Mouse (Mus musculus) limb, embryonic 14.5 days (tissue): Measurements from ENCODE around the gene Map4. TPM values are rescaled to one million over a fixed set of nuclear protein-coding genes. Genes with fewer than 3 reads are reported as not detected.

Experiments
- ATAC-seq: fragments of 200-750 bp; cut with Nextera tagmentation; 2 replicates; pipeline ENCODE4 v1.8.0; 2017; ENCODE audit warnings: low read depth, moderate number of reproducible peaks, moderate TSS enrichment; ENCODE audit not compliant: low FRiP score
- DNase-seq: peaks from one replicate; pipeline ENCODE4 v3.0.0-alpha.2; 2015; ENCODE audit warnings: low spot score
- H3K27ac ChIP-seq: fragments of 300-500 bp; sonication (generic); replicated peaks from 2 replicates; pipeline ENCODE4 v1.5.1; 2014; ENCODE audit warnings: low read depth, mild to moderate bottlenecking, low read length, moderate library complexity, mixed read lengths
- H3K27me3 ChIP-seq: fragments of 300-500 bp; sonication (generic); 2 replicates; pipeline ENCODE4 v1.6.1; 2014; ENCODE audit warnings: low read length, mixed read lengths; ENCODE audit not compliant: control insufficient read depth, insufficient read depth
- H3K36me3 ChIP-seq: fragments of 300-500 bp; sonication (generic); 2 replicates; pipeline ENCODE4 v1.6.1; 2014; ENCODE audit warnings: mild to moderate bottlenecking, low read length, moderate library complexity, mixed read lengths; ENCODE audit not compliant: control insufficient read depth, insufficient read depth
- H3K4me1 ChIP-seq: fragments of 300-500 bp; sonication (generic); 2 replicates; pipeline ENCODE4 v1.6.1; 2014; ENCODE audit warnings: antibody characterized with exemption, low read length, mixed read lengths; ENCODE audit not compliant: control insufficient read depth, insufficient read depth
- H3K4me2 ChIP-seq: fragments of 300-500 bp; sonication (generic); replicated peaks from 2 replicates; pipeline ENCODE4 v1.6.1; 2014; ENCODE audit warnings: low read depth, mild to moderate bottlenecking, low read length, moderate library complexity; ENCODE audit not compliant: severe bottlenecking
- H3K4me3 ChIP-seq: fragments of 300-500 bp; sonication (generic); replicated peaks from 2 replicates; pipeline ENCODE4 v1.5.1; 2014; ENCODE audit warnings: low read length
- H3K9ac ChIP-seq: fragments of 300-500 bp; sonication (generic); 2 replicates; pipeline ENCODE4 v1.6.1; 2014; ENCODE audit warnings: mild to moderate bottlenecking, low read depth, low read length, moderate library complexity; ENCODE audit not compliant: severe bottlenecking
- H3K9me3 ChIP-seq: fragments of 300-500 bp; sonication (generic); 2 replicates; pipeline ENCODE4 v1.6.1; 2016; ENCODE audit warnings: low read length; ENCODE audit not compliant: control insufficient read depth
- POLR2A ChIP-seq: fragments of 200-500 bp; IDR thresholded peaks from 2 replicates; pipeline ENCODE4 v1.8.0; 2012; ENCODE audit warnings: inconsistent platforms, mild to moderate bottlenecking, moderate library complexity, borderline replicate concordance; ENCODE audit not compliant: insufficient read depth, insufficient read length; ENCODE audit errors: extremely low read depth
- WGBS: fragments of 180-500 bp; shearing (Covaris S2); extraction: QIAGEN DNeasy Blood & Tissue Kit; methylation state at CpG from one replicate; pipeline ENCODE4 v1.1.7; 2014; 5-methylcytosine and 5-hydroxymethylcytosine counted together
- polyA plus RNA-seq, 2 experiments: library from polyadenylated mRNA; depleted of rRNA in 1 of 2; stranded (reverse) in 1 of 2; unstranded in 1 of 2; fragments of >200 nt; fragmentation: Nextera tagmentation in 1 of 2; extraction: Ambion mirVana in 1 of 2; gene quantifications; 2 replicates each; pipeline versions ENCODE4 v1.2.1 to v1.2.3; 2012 to 2014

Map4 gene
- polyA plus RNA-seq, 2 experiments, result 76.6 to 161 TPM

GRCm38 (mm10) chr9:109899774-109900173, 31.5 kb upstream of the Map4 start:
- Histone ChIP-seq H3K27ac (no peak overlapping the region), H3K36me3 (peaks cover 5% of the 10 kb centered on the region; the same call in 1 of the 2 replicates), H3K9me3 (no peaks in the 10 kb centered on the region), H3K4me2 (no peak overlapping the region), H3K4me1 (no peaks in the 10 kb centered on the region), H3K27me3 (no peaks in the 10 kb centered on the region), H3K4me3 (no peak overlapping the region), H3K9ac (no peak overlapping the region)
- 64% methylated on average over 8 of the region's 8 CpGs for whole genome bisulfite sequencing
- no peak for TF ChIP-seq POLR2A
- DNase-seq (no peak), ATAC-seq (no peak)

DNA sequence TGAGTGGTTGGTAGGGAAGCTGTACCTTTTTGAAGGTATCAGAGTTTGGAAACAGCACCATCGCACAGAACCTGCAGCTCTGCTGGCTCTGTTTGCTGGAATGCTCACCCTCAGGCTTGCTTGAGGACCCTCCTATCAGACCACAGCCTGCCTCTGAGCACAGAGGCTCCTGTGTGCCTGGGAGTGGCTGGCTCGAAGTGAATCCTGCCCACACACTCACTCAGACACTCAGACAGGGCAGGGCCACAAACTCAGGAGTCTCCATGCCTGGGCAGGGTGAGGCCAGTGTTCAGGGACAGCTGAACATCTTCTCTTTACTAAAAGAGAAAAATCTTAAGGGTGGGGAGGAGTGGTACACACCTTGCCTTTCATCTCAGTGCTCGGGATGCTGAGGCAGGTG, 30.7 kb upstream of the Map4 start:
- no peak overlapping the region for H3K4me2 ChIP-seq
- no peak for TF ChIP-seq POLR2A
- H3K36me3 ChIP-seq, result peaks cover 3% of the 10 kb centered on the region; the same call in 1 of the 2 replicates
- DNase-seq, result no peak
- no peaks in the 10 kb centered on the region for H3K9me3 ChIP-seq
- H3K9ac ChIP-seq, result no peak overlapping the region
- H3K27me3 ChIP-seq, result no peaks in the 10 kb centered on the region
- no peak for ATAC-seq
- no peaks in the 10 kb centered on the region for H3K4me1 ChIP-seq
- WGBS, result 91% methylated on average over 3 of the region's 3 CpGs
- H3K27ac ChIP-seq, result no peak overlapping the region
- no peak overlapping the region for H3K4me3 ChIP-seq

GRCm38 (mm10) chr9:109902246-109902645, 29.0 kb upstream of the Map4 start:
- WGBS, result 57% methylated on average over 4 of the region's 4 CpGs
- no peaks in the 10 kb centered on the region for H3K27me3 ChIP-seq
- H3K4me3 ChIP-seq, result no peak overlapping the region
- ATAC-seq, result no peak
- H3K4me2 ChIP-seq, result no peak overlapping the region
- H3K4me1 ChIP-seq, result no peaks in the 10 kb centered on the region
- H3K9ac ChIP-seq, result no peak overlapping the region
- TF ChIP-seq POLR2A, result no peak
- H3K36me3 ChIP-seq, result no peaks in the 10 kb centered on the region
- H3K27ac ChIP-seq, result no peak overlapping the region
- DNase-seq, result no peak
- H3K9me3 ChIP-seq, result no peaks in the 10 kb centered on the region

DNA sequence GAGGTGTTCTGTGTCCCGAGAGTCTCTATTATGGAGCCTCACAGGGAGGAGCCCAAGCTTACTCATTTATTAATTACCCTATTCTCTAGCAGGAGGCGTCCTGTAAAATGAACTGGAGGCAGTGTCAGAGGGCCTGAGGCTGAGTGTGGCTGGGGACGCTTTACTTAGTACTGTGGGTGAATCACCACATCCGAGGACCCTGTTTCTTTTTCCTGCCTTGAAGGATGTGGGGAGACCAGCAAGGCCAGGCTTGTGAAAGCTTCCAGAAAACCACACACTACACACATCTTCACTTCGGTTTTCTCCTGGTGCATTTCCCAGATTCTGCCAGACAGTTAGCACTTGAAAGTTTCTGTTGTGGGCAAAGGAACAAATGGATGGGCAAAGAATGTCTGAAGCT, 28.5 kb upstream of the Map4 start:
- no peak overlapping the region for H3K4me3 ChIP-seq
- H3K9ac ChIP-seq, result no peak overlapping the region
- no peak for TF ChIP-seq POLR2A
- H3K36me3 ChIP-seq, result no peaks in the 10 kb centered on the region
- DNase-seq (no peak), ATAC-seq (no peak)
- no peak overlapping the region for H3K4me2 ChIP-seq
- no peaks in the 10 kb centered on the region for H3K9me3 ChIP-seq
- no peak overlapping the region for H3K27ac ChIP-seq
- no peaks in the 10 kb centered on the region for H3K27me3 ChIP-seq
- WGBS, result 62% methylated on average over 5 of the region's 5 CpGs
- no peaks in the 10 kb centered on the region for H3K4me1 ChIP-seq

DNA sequence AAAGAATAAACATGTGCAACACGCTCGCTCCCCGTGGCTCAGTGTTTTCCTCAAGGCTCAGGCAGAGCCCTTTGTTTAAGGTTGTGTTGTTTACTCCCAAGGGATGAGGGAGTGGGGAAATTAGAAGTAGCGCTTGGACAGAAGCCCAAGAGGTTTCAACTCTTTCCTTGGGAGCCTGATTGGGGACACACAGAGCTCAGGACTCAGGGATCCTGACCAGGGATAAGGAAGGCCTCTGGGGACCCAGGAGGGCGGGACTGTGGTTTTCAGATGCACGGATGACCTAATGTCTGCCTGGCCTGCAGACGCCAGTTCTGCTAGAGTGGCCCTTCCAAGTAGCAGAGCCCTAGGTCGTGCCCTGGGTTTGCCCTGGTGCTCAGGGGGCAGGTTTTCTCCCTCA, 24.0 kb upstream of the Map4 start:
- 60% methylated on average over 8 of the region's 8 CpGs for WGBS
- Histone ChIP-seq H3K27me3 (no peaks in the 10 kb centered on the region), H3K27ac (no peak overlapping the region), H3K9me3 (no peaks in the 10 kb centered on the region), H3K9ac (no peak overlapping the region), H3K4me3 (no peak overlapping the region), H3K4me2 (no peak overlapping the region), H3K4me1 (no peaks in the 10 kb centered on the region), H3K36me3 (no peaks in the 10 kb centered on the region)
- DNase-seq (no peak), ATAC-seq (no peak)
- TF ChIP-seq POLR2A, result no peak
